Mouse (Mus musculus) erythroid progenitor cell, adult 5-6 weeks (primary cell): Measurements from ENCODE around the gene Sarm1. TPM values are rescaled to one million over a fixed set of nuclear protein-coding genes. Genes with fewer than 3 reads are reported as not detected.
"Not testable (repeated sequence)": the region's sequence is repeated elsewhere in the genome, so short reads cannot be mapped to it uniquely, and the experiment has no call there.

Experiments used
- ATAC-seq: replicated peaks from 2 replicates; pipeline ENCODE4 v1.8.0; 2016; ENCODE audit warnings: moderate number of reproducible peaks, mild to moderate bottlenecking, moderate TSS enrichment, inconsistent platforms; ENCODE audit not compliant: poor library complexity, low FRiP score, severe bottlenecking
- total RNA-seq, 2 experiments: library from RNA; stranded (forward) in 1 of 2; stranded (reverse) in 1 of 2; fragments of 150-400 nt in 1 of 2; fragments of 186-747, 209-891 nt in 1 of 2; gene quantifications; 2 replicates each; pipeline versions ENCODE4 v1.2.3 to v1.2.4; 2015 to 2017; ENCODE audit warnings: low replicate concordance in 2 of 2

The Sarm1 gene
- total RNA-seq (2015; ENCODE audit: low replicate concordance) (not detected in 2 replicates), total RNA-seq (2017; ENCODE audit: low replicate concordance) (not detected in 2 replicates)

- ATAC-seq, result peak; percentile 95
Observed at GRCm38 (mm10) chr11:78497544-78498522, at the start of gene Sarm1. TSS of gene Sarm1 (minus strand) at chr11:78497754.

- ATAC-seq, result no peak
Observed at GRCm38 (mm10) chr11:78545181-78545580, 47.6 kb upstream of the Sarm1 start.

- no peak for ATAC-seq
Observed at GRCm38 (mm10) chr11:78544449-78545111, 47.0 kb upstream of the Sarm1 start.

GRCm38 (mm10) chr11:78540358-78540757, 42.8 kb upstream of the Sarm1 start:
- no peak for ATAC-seq

- ATAC-seq, result peak; percentile 22; the same call in 1 of the 2 replicates
Observed at GRCm38 (mm10) chr11:78536690-78537084, 39.1 kb upstream of the Sarm1 start.

- ATAC-seq, result peak; percentile 95
Observed at GRCm38 (mm10) chr11:78536080-78536689, 38.6 kb upstream of the Sarm1 start, which contains the start of the genes Tnfaip1 and Ift20. TSS of gene Tnfaip1 (minus strand) at chr11:78536332. TSS of gene Ift20 (plus strand) at chr11:78536361.

- no peak for ATAC-seq
Observed at GRCm38 (mm10) chr11:78535376-78536079, 38.0 kb upstream of the Sarm1 start.

- no peak for ATAC-seq
Observed at GRCm38 (mm10) chr11:78534516-78534915, 37.0 kb upstream of the Sarm1 start.

GRCm38 (mm10) chr11:78531515-78531914, 34.0 kb upstream of the Sarm1 start:
- ATAC-seq, result not testable (repeated sequence)

- ATAC-seq, result no peak
Observed at GRCm38 (mm10) chr11:78531046-78531445, 33.5 kb upstream of the Sarm1 start.

- no peak for ATAC-seq
Observed at GRCm38 (mm10) chr11:78530001-78530400, 32.4 kb upstream of the Sarm1 start.

- no peak for ATAC-seq
Observed at GRCm38 (mm10) chr11:78528714-78529113, 31.2 kb upstream of the Sarm1 start.

GRCm38 (mm10) chr11:78524838-78525237, 27.3 kb upstream of the Sarm1 start:
- no peak for ATAC-seq

- ATAC-seq, result no peak
Observed at GRCm38 (mm10) chr11:78523241-78523955, 25.8 kb upstream of the Sarm1 start.

GRCm38 (mm10) chr11:78522481-78522997, 25.0 kb upstream of the Sarm1 start:
- peak; percentile 33; the same call in 1 of the 2 replicates for ATAC-seq

GRCm38 (mm10) chr11:78521880-78522279, 24.3 kb upstream of the Sarm1 start:
- no peak for ATAC-seq

- no peak for ATAC-seq
Observed at GRCm38 (mm10) chr11:78518931-78519330, 21.4 kb upstream of the Sarm1 start.

- ATAC-seq, result no peak
Observed at GRCm38 (mm10) chr11:78515549-78516325, 18.2 kb upstream of the Sarm1 start.
